Mouse (Mus musculus) frontal cortex, postnatal 10 days (tissue): ENCODE data around the gene Olfr1495.
"Not testable (repeated sequence)": the region's sequence is repeated elsewhere in the genome, so short reads cannot be mapped to it uniquely, and the experiment has no call there.

Experiments used
- DNase-seq, 2 experiments: peaks; one replicate each; pipeline ENCODE4 v3.0.0; 2022; ENCODE audit warnings: low spot score in 2 of 2, mixed read lengths in 1 of 2

Olfr1495 gene

GRCm38 (mm10) chr19:13764306-13764705 is at the start of gene Olfr1495:
Gene Olfr1495, plus strand, starts transcription at chr19:13764606.
- no peak for DNase-seq

GRCm38 (mm10) chr19:13722978-13723377 is 41.4 kb upstream of the Olfr1495 start, which contains the start of gene Olfr1493-ps1:
Gene Olfr1493-ps1, plus strand, starts transcription at chr19:13723278.
- no peak for DNase-seq

- no peak for DNase-seq
Observed at GRCm38 (mm10) chr19:13739428-13739827, 25.0 kb upstream of the Olfr1495 start, which contains the start of gene Olfr1494. Gene Olfr1494, plus strand, starts transcription at chr19:13739728.

GRCm38 (mm10) chr19:13749366-13749765 is 15.0 kb upstream of the Olfr1495 start:
- DNase-seq, result no peak

- DNase-seq, result no peak
Observed at GRCm38 (mm10) chr19:13768565-13769276, 4.3 kb downstream of the Olfr1495 start.

GRCm38 (mm10) chr19:13777578-13777977 is 13.2 kb downstream of the Olfr1495 start, which contains the start of gene Olfr1496:
Gene Olfr1496, plus strand, starts transcription at chr19:13777878.
- DNase-seq, result no peak

- no peak for DNase-seq
Observed at GRCm38 (mm10) chr19:13798102-13798501, 33.7 kb downstream of the Olfr1495 start, which contains the start of gene Olfr1497. Gene Olfr1497, minus strand, starts transcription at chr19:13798202.

- DNase-seq, result not testable (repeated sequence)
Observed at GRCm38 (mm10) chr19:13805486-13805885, 41.1 kb downstream of the Olfr1495 start.

- DNase-seq, result no peak
Observed at GRCm38 (mm10) chr19:13812823-13813222, 48.4 kb downstream of the Olfr1495 start.

GRCm38 (mm10) chr19:13818827-13819226 is 54.4 kb downstream of the Olfr1495 start:
- DNase-seq, result no peak

GRCm38 (mm10) chr19:13819347-13819746 is 54.9 kb downstream of the Olfr1495 start, which contains the start of gene Olfr1499:
Gene Olfr1499, minus strand, starts transcription at chr19:13819447.
- DNase-seq, result no peak
